Mouse (Mus musculus) neural tube, embryonic 10.5 days (tissue): ENCODE measurements around the gene Mknk2.

Experiments used
- DNase-seq: peaks from one replicate; pipeline ENCODE4 v3.0.0-alpha.2; 2017; ENCODE audit warnings: low spot score; ENCODE audit errors: extremely low spot score

Gene Mknk2

GRCm38 (mm10) chr10:80677942-80678436 is at the start of gene Mknk2:
Mknk2 (minus strand) TSS chr10:80678112.
- no peak for DNase-seq

GRCm38 (mm10) chr10:80717281-80717680 is 39.4 kb upstream of the Mknk2 start:
- no peak for DNase-seq

- DNase-seq = no peak
Measured at GRCm38 (mm10) chr10:80710834-80711233, 32.9 kb upstream of the Mknk2 start.

- DNase-seq = no peak
Measured at GRCm38 (mm10) chr10:80705479-80705878, 27.6 kb upstream of the Mknk2 start.

- DNase-seq = no peak
Measured at GRCm38 (mm10) chr10:80705033-80705432, 27.1 kb upstream of the Mknk2 start.

GRCm38 (mm10) chr10:80704418-80704817 is 26.5 kb upstream of the Mknk2 start:
- DNase-seq = no peak

- no peak for DNase-seq
Measured at GRCm38 (mm10) chr10:80703643-80704042, 25.7 kb upstream of the Mknk2 start.

- DNase-seq = peak; percentile 92
Measured at GRCm38 (mm10) chr10:80702536-80703390, 24.9 kb upstream of the Mknk2 start.

GRCm38 (mm10) chr10:80701721-80702535 is 24.0 kb upstream of the Mknk2 start, which contains the start of the genes Mob3a and Izumo4:
Mob3a (minus strand) TSS chr10:80701977.
Izumo4 (plus strand) TSS chr10:80702184.
- peak; percentile 99 for DNase-seq

GRCm38 (mm10) chr10:80700732-80701131 is 22.8 kb upstream of the Mknk2 start:
- no peak for DNase-seq

- no peak for DNase-seq
Measured at GRCm38 (mm10) chr10:80700038-80700504, 22.2 kb upstream of the Mknk2 start.

- DNase-seq = no peak
Measured at GRCm38 (mm10) chr10:80698605-80699004, 20.7 kb upstream of the Mknk2 start.

GRCm38 (mm10) chr10:80697812-80698211 is 19.9 kb upstream of the Mknk2 start:
- DNase-seq = no peak

GRCm38 (mm10) chr10:80697393-80697787 is 19.5 kb upstream of the Mknk2 start:
- DNase-seq = no peak

GRCm38 (mm10) chr10:80696502-80697392 is 18.8 kb upstream of the Mknk2 start:
- no peak for DNase-seq

- no peak for DNase-seq
Measured at GRCm38 (mm10) chr10:80695801-80696501, 18.0 kb upstream of the Mknk2 start.

- DNase-seq = no peak
Measured at GRCm38 (mm10) chr10:80695186-80695585, 17.3 kb upstream of the Mknk2 start.

GRCm38 (mm10) chr10:80694159-80694938 is 16.4 kb upstream of the Mknk2 start:
- DNase-seq = no peak

GRCm38 (mm10) chr10:80693401-80694045 is 15.6 kb upstream of the Mknk2 start:
- no peak for DNase-seq
